Mouse (Mus musculus): ENCODE results near the gene Isyna1. TPM values are rescaled to one million over a fixed set of nuclear protein-coding genes. Genes with fewer than 3 reads are reported as not detected.
A peak's percentile ranks its signal among the peaks of the same experiment; 100 is the strongest.

Isyna1 gene
- polyA plus RNA-seq, 1 experiment from 2014 or later: 113 TPM

DNA sequence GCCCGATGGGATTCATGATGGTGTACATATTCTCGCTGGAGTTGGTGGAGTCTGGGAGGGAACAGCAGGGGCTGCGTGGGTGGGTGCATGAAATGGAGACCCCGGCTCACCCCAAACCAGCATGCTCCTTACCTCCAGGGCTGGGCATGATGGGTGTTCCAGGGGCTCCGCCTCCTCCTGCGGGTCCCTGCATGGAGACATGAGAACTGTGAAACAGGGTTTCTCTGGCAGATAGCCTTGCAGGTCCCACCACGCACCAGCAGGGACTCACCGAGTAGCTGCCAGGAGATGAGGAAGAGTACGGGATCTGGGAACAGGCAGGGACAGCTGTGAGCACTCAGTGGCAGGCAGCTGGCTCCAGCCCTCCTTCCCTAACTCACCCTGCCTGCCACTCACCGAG lies 4.5 kb downstream of the Isyna1 start:
- H3K9ac ChIP-seq: peak overlapping the region; percentile 56
- peak overlapping the region; percentile 39; the same call in 1 of the 2 replicates for H3K27ac ChIP-seq (replicated peaks)
- peaks cover 86% of the 10 kb centered on the region for H3K4me1 ChIP-seq (replicated peaks)
- peaks cover 15% of the 10 kb centered on the region for H3K27me3 ChIP-seq
- peak overlapping the region; percentile 75 for H3K4me2 ChIP-seq
- peaks cover 29% of the 10 kb centered on the region for H3K36me3 ChIP-seq
- no peak for ATAC-seq (ENCODE audit: low read depth)
- peak overlapping the region; percentile 43 for H3K4me3 ChIP-seq
- 12% methylated on average over 10 of the region's 10 CpGs for WGBS
- no peaks in the 10 kb centered on the region for H3K9me3 ChIP-seq

DNA sequence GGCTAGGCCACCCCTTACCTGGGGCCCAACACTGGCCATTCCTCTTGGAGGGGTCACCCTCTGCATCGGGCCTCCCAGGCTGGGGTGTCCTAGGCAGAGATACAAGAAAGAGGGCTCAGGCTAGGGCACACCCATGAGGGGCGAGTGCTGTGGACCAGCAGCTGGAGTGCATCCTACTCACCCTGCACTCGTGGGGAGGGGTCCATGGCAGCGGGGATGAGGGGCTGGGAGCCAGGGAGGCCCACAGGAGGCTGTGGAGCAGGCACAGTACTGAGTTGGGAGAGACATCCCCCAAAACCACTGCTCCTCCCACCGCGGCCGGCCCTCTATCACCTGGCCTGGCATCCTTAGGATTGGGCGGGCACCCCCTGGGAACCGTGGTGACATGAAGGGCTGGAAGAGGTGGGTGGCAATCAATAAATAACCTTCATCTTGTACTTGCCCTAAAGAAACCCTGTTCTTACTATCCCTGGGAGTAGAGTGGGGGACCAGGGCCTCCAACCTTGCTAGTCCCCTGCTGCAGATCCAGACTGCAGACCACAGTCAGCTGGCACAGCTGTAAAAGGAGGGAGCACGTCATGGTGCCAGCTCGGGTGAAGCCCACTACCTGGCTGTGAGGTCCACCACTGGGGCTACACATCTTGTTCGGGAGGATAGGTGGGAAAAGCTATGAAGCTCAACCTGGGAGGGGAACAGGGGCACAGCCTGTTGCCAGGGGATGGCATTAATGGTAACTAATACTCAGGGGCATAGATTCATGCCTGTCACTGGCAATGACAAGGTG lies 5.5 kb downstream of the Isyna1 start:
- Histone ChIP-seq H3K9me3 (no peaks in the 10 kb centered on the region), H3K4me2 (no peak overlapping the region), H3K27ac (replicated peaks) (no peak overlapping the region; the same call in 1 of the 2 replicates), H3K4me3 (no peak overlapping the region), H3K36me3 (peaks cover 29% of the 10 kb centered on the region), H3K4me1 (replicated peaks) (peaks cover 86% of the 10 kb centered on the region), H3K27me3 (peaks cover 15% of the 10 kb centered on the region), H3K9ac (no peak overlapping the region)
- WGBS: 83% methylated on average over 12 of the region's 12 CpGs
- no peak for ATAC-seq (ENCODE audit: low read depth)

DNA sequence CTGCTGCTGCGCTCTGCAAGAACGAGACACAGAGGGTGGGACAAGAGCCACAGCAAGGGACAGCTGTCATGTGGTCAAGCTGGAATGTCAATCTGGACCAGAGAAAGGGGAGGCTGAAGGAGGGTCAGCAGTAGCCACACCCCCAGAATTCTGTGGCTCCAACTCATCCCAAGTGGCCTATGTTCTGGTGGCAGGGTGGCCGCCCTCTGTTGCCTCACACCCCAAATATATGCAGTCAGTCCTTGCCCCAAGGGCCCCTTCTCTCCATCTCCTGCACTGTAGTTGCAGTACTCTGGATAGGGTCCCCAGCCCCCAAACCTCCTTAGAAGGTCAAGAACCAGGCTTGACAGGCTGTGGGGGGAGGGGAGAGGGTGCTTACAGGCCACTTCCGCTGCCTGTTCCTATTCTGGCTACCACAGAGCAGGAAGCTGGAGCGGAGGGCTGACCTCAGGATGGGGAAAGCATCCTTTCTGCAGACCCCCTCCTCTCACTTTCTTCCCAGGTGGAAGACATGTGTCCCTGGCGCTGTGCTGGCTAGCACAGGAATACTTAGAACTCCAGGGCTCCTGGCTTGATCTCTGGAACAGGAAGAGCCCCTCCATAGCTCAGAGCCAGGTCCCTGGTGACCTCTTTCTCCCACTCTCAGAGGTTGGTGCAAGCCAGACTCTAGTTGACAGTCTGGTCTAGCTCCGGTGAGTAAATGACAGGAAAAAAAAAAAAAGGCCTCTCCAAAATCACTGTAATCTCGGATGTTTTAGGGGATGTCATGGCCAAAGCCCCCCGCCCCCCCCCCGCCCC lies 6.5 kb downstream of the Isyna1 start:
- peak overlapping the region; percentile 52 for H3K4me2 ChIP-seq
- peaks cover 12% of the 10 kb centered on the region for H3K27me3 ChIP-seq
- H3K9me3 ChIP-seq: no peaks in the 10 kb centered on the region
- H3K27ac ChIP-seq (replicated peaks): peak overlapping the region; percentile 89
- H3K4me1 ChIP-seq (replicated peaks): peaks cover 85% of the 10 kb centered on the region
- 17% methylated on average over 10 of the region's 10 CpGs for WGBS
- peak overlapping the region; percentile 52 for H3K9ac ChIP-seq
- ATAC-seq (ENCODE audit: low read depth): peak; percentile 7; the same call in 1 of the 2 replicates
- H3K36me3 ChIP-seq: peaks cover 28% of the 10 kb centered on the region
- peak overlapping the region; percentile 13 for H3K4me3 ChIP-seq

DNA sequence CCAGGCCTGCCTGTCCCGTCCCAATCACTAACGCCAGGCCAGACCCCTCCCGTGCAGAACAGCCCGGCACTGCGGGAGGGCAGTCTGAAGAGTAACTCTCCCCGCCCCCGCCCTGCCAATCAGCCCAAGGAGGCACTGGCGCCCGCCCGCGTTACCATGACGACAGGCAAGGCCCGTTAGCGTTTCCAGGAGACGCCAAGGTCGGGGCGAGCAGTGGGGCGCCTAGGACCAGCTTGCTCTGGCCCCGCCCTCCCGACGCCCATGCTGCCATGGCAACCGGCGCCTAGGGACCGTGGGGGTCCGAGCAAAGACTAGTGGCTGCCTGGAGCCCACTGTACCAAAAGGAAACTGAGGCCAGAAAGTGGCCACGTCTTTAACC lies 7.1 kb downstream of the Isyna1 start:
- peak; percentile 51 for ATAC-seq (ENCODE audit: low read depth)
- Histone ChIP-seq H3K27ac (replicated peaks) (peak overlapping the region; percentile 89), H3K4me2 (peak overlapping the region; percentile 52), H3K4me1 (replicated peaks) (peaks cover 85% of the 10 kb centered on the region), H3K9me3 (no peaks in the 10 kb centered on the region), H3K36me3 (peaks cover 22% of the 10 kb centered on the region), H3K9ac (peak overlapping the region; percentile 52), H3K27me3 (peaks cover 6% of the 10 kb centered on the region; the same call in 1 of the 2 replicates), H3K4me3 (peak overlapping the region; percentile 13)
- under 1% methylated on average over 26 of the region's 26 CpGs for WGBS

DNA sequence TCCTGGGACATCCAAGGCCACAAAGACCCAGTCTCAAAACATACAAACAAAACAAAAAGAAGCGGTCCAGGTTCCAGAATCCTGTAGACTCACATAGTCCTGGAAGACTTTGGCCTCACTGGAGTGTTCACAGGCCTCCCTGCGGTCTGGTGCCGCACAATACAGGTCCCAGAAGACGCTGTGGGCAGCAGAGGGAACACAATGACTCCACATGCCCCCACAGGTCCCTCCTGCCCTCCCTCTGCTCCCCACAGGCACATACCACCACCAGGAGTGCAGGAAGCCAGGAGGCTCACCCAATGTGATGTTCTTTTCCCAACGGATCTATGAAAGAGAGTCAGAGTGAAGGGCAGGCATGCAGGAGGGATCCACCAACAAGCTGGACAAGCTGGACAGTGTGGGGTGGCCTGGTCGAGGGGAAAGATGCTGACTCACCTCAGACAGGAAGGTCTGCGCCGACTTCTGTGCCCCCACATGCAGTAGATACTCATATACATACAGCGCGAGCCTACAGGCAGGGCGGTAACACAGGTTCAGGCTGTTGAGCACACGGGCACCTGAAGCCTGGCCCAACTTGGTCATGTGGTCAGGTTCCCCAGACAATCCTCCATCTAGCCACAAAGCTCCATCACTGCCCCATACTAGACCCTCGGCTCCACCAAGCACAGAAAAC lies 8.1 kb downstream of the Isyna1 start:
- no peak overlapping the region for H3K4me3 ChIP-seq
- peaks cover 85% of the 10 kb centered on the region for H3K4me1 ChIP-seq (replicated peaks)
- H3K9me3 ChIP-seq: no peaks in the 10 kb centered on the region
- no peak overlapping the region for H3K9ac ChIP-seq
- H3K27me3 ChIP-seq: no peaks in the 10 kb centered on the region
- 93% methylated on average over 13 of the region's 13 CpGs for WGBS
- H3K36me3 ChIP-seq: peaks cover 13% of the 10 kb centered on the region
- H3K4me2 ChIP-seq: no peak overlapping the region
- ATAC-seq (ENCODE audit: low read depth): no peak
- 0 out of 2 replicates have a peak overlapping the region, but pooled peaks have one; percentile 18 for H3K27ac ChIP-seq (replicated peaks)

DNA sequence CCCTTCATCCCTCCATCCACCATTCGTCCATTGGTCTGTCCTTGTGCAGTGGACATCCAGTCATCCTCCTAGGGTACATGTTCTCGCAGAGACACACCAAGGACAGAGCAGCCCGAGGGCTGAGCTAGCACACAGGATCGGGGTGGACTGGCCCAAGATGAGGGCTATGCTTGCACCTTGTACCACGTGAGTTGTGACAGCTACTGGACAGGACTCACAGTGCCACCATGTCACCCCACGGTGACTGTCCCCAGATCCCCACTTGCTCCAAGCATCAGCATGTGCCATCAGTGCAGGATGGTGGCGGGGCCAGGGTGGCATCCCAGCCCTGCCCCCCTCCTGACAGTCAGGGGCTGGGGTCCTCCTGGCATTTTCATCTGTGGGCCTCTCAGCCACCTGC lies 10.4 kb downstream of the Isyna1 start:
- H3K9ac ChIP-seq: no peak overlapping the region
- H3K4me1 ChIP-seq (replicated peaks): peaks cover 81% of the 10 kb centered on the region
- no peak overlapping the region for H3K4me2 ChIP-seq
- 82% methylated on average over 7 of the region's 7 CpGs for WGBS
- no peak overlapping the region; the same call in 1 of the 2 replicates for H3K27ac ChIP-seq (replicated peaks)
- H3K4me3 ChIP-seq: no peak overlapping the region
- H3K36me3 ChIP-seq: peaks cover 13% of the 10 kb centered on the region
- no peaks in the 10 kb centered on the region for H3K27me3 ChIP-seq
- no peak for ATAC-seq (ENCODE audit: low read depth)
- no peaks in the 10 kb centered on the region for H3K9me3 ChIP-seq

DNA sequence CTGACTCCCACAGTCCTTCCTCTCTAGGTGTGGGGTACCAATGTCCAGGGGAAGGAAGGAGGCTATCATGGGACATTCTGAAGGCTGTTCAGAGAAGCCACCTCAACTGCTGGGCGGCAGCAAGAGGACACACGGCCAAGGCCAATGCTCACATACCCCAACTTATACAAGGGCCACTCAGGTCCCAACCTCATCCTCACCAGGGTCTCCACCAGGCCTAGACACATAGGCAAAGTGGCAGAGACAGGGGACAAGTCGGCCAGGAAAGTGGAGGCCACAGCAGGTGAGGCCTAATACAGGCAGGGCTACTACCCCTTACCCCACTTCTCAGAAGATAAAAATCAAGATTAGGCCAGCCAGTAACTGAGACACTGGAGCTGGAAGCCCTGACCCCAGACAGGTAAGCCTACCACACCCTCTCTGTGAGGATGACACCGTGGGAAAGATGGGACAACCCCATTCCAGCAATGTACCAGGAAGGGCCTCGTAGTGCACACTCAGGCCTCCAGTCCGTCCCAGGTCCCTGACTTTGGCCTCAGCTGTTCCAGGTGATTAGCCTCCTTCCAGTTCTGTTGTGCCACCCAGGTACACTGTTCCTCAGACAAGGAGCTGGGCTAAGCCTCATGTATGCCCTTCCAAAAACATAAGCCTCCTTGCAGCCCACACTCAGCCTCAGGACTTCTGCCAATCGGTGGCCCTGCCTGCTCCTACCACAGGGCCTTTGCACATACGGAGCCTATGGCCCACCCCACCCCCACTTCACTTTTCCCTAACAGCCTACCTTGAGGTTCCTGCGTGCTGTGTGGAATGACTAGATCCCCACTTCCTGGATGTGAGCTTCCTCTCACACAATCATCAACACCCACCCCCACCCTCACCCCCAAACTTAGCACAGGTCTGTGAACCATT lies 12.0 kb downstream of the Isyna1 start:
- Histone ChIP-seq H3K27me3 (no peaks in the 10 kb centered on the region), H3K36me3 (peaks cover 13% of the 10 kb centered on the region), H3K4me3 (peak overlapping the region; percentile 82; the same call in 1 of the 2 replicates), H3K9me3 (no peaks in the 10 kb centered on the region), H3K27ac (replicated peaks) (no peak overlapping the region), H3K9ac (no peak overlapping the region), H3K4me2 (peak overlapping the region; percentile 88; the same call in 1 of the 2 replicates), H3K4me1 (replicated peaks) (peaks cover 81% of the 10 kb centered on the region)
- 88% methylated on average over 9 of the region's 9 CpGs for WGBS
- ATAC-seq (ENCODE audit: low read depth): no peak

DNA sequence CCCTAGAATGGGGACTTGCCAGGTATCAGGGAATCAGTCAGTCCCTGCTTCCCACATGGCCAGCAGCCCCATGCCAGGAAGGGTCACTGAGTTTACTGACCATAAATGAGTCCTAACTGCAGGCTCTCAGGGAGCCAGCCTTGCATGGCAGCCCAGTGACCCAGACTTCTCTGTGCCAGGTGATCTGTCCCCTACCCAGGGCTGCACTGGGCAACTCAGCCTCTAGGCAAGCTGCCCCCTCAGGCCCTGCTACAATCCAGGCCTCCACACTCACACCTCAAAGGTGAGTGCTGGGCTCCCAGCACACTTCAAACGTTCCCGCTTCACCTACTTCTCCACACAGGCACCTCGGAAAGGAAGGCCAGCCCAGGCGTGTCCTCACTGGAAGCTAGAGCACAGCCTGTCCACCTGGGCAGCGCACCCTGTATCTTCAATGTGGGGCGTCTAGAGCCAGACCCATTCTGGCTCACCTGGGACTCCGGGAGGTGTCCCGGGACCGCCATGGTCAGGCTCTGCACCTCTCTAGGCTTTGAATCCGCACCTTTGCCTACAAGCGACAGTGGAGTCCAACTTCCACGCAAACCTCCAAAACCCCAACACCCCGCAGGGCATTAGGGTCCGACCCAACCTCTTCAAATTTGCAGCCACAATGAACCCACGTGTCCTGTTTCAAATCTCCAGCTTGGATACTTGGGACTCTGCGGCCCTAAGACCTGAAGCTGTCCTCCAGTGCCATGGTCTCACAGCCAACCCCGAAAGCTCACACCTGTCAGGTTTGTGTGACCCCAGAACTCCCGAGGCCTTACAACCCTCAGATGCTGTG lies 12.8 kb downstream of the Isyna1 start:
- Histone ChIP-seq H3K27ac (replicated peaks) (0 out of 2 replicates have a peak overlapping the region, but pooled peaks have one; percentile 9), H3K4me1 (replicated peaks) (peaks cover 81% of the 10 kb centered on the region), H3K9ac (peak overlapping the region; percentile 92), H3K9me3 (no peaks in the 10 kb centered on the region), H3K4me2 (peak overlapping the region; percentile 88), H3K27me3 (no peaks in the 10 kb centered on the region), H3K36me3 (peaks cover 13% of the 10 kb centered on the region), H3K4me3 (peak overlapping the region; percentile 82)
- 73% methylated on average over 18 of the region's 18 CpGs for WGBS
- no peak for ATAC-seq (ENCODE audit: low read depth)

DNA sequence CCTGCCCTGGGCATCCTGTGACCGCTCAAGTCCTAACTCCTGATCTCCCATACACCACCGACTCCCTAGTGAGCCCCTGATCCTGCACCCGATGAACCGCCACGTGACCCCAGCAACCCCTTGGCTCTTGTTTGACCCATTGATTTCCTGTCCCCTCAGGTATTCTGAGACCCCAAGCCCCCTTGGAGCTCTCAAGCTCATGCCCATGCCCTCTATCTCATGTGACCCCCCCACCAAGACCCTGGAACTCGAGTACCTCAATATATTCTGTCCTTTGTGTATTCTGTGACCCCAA lies 13.4 kb downstream of the Isyna1 start:
- Histone ChIP-seq H3K4me2 (peak overlapping the region; percentile 88), H3K36me3 (peaks cover 7% of the 10 kb centered on the region), H3K4me1 (replicated peaks) (peaks cover 80% of the 10 kb centered on the region), H3K27me3 (no peaks in the 10 kb centered on the region), H3K9me3 (no peaks in the 10 kb centered on the region), H3K27ac (replicated peaks) (peak overlapping the region; percentile 93), H3K9ac (peak overlapping the region; percentile 92), H3K4me3 (peak overlapping the region; percentile 82)
- no peak for ATAC-seq (ENCODE audit: low read depth)
- WGBS: 21% methylated on average over 6 of the region's 6 CpGs

DNA sequence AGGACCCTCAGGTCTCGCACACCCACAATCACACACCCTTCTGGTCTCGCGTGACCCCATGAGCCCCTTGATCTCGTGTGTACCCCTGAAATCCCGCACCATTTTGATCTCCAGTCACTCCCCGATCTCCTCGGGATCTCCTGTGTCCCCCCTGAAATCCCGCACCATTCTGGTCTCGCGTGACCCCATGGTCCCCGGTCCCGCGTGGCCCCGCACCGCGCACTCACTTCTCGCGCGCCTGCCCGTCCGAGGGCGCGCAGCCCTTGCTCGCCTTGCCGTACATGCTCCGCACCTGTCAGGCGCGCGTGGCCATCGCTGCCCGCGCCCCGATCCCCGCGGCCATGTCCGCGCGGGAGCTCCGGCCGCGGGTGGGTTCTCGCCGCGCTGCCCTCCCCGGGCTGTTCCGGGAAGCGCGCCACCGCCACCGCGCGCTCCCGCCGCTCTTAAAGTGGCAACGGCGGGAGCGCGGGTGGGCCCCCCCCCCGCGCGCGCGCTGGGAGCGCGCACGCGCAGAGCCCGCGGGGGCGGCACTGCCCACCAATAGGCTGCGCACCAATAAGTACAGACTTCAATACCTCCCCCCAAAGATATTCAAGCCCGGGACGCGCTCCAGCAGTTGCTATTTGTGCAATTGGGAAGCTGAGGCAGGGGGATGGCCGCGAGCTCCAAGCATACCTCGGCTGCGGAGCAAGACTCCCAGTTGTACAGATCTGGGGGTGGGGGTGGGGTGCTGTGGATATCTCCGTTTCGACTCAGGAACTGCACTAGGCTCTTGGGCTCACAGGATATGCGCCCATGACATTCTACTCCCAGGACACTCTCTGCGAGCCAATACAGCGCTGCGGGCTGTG lies 13.9 kb downstream of the Isyna1 start:
- H3K4me3 ChIP-seq: peak overlapping the region; percentile 82
- peaks cover 80% of the 10 kb centered on the region for H3K4me1 ChIP-seq (replicated peaks)
- peak; percentile 9; the same call in 1 of the 2 replicates for ATAC-seq (ENCODE audit: low read depth)

More for the DNA sequence above, 13.9 kb downstream of the Isyna1 start:
- H3K9ac ChIP-seq: peak overlapping the region; percentile 92
- H3K9me3 ChIP-seq: no peaks in the 10 kb centered on the region
- H3K27me3 ChIP-seq: no peaks in the 10 kb centered on the region
- 2% methylated on average over 81 of the region's 84 CpGs for WGBS
- peak overlapping the region; percentile 93 for H3K27ac ChIP-seq (replicated peaks)
- H3K36me3 ChIP-seq: peaks cover 1% of the 10 kb centered on the region; the same call in 1 of the 2 replicates
- H3K4me2 ChIP-seq: peak overlapping the region; percentile 88

Data from neural tube, embryonic 13.5 days (tissue).